Mouse (Mus musculus) kidney, adult 2 months (tissue): Measurements from ENCODE around the gene Smyd3.

Experiments used
- CTCF ChIP-seq: fragments of 200-500 bp; conservative IDR thresholded peaks from 2 replicates; pipeline ENCODE4 v1.5.1; 2011; ENCODE audit warnings: low read depth, mild to moderate bottlenecking, control low read depth, low read length, moderate library complexity, mixed read lengths; ENCODE audit not compliant: insufficient read depth, insufficient read length
- POLR2A ChIP-seq: fragments of 200-500 bp; IDR thresholded peaks from one replicate; pipeline ENCODE4 v1.6.1; 2011; ENCODE audit warnings: low read depth, low read length, control low read depth

DNA sequence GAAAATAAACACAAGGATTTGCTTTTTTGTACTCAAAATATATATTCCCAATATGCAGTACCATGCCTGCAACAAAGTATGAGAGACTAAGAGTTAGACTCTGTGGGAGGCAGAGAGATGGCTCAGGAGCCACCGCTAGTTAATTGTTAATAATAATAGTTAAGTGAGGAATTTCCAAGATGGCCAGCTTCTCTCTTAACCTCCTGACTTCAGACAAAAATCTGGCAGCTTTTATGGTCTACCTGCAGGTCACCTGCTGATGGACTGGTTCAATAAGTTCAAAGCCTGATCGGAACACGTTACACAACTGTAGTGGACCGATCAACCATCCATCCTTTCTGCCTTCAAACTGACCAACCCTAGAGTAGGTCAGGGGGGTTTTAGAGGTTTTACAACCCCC lies 238.7 kb downstream of the Smyd3 start:
- no peak for TF ChIP-seq POLR2A
- TF ChIP-seq CTCF: no peak
